Mouse (Mus musculus): ENCODE measurements around the gene Mipep.

- TF ChIP-seq POLR2A (IDR thresholded peaks at IDR 0.05; ENCODE audit: control insufficient read depth, low read depth, low read length) (no peak), CTCF (IDR thresholded peaks at IDR 0.05; ENCODE audit: control insufficient read depth, insufficient read depth, insufficient replicate concordance, low read depth, low read length) (no peak)
Measured at GRCm38 (mm10) chr14:60765025-60765424, 19.3 kb upstream of the Mipep start.

Measured in testis, adult 2 months (tissue).